Mouse (Mus musculus): Measurements from ENCODE around the gene Frmpd4.

DNA sequence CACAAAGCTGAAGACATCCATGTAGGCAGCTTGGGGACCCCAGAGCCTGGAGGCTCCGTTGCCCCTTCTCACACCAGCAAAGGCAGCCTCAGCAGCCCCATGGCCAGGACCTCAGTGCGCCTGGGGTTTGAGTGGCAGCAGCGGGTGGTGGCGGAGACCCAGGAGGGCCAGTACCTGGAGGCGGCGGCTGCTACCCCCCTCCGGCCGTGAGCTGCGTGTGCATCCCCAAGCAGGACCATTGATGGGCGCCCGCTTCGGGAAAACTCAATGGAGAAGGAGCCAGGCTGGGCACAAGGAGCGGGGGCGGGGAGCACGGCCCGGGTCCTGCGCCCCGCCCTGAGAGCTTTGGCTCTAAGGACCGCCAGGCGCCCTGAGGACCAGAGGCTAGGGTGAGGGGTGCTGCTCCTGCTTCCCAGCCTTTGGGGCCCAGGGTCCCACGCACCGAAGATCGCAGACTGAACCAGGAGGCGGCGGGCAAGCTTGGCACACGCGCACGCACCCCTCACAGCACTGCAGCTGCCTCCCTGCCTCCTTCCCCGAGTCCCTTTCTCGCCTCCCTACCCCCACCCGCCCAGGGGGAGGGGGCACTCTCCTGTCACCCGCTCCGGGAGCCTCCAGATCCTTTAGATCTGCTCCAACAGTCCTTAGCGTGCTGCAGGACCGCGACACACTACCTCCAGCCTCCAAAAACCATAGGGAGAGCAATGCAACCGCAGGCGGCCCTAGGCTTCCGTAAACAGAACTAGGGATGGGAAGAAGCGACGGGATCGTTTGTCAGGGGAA, 454.0 kb downstream of the Frmpd4 start:
- TF ChIP-seq CTCF (IDR thresholded peaks at IDR 0.05; ENCODE audit: control insufficient read depth, insufficient read depth, insufficient replicate concordance, low read depth, low read length) (no peak), POLR2A (IDR thresholded peaks at IDR 0.05; ENCODE audit: control insufficient read depth, low read depth, low read length) (no peak)
